Mouse (Mus musculus) hindbrain, embryonic 14.5 days (tissue): ENCODE measurements around the gene Lef1. TPM values are rescaled to one million over a fixed set of nuclear protein-coding genes. Genes with fewer than 3 reads are reported as not detected.

ENCODE experiments used
- ATAC-seq: fragments of 200-750 bp; cut with Nextera tagmentation; 2 replicates; pipeline ENCODE4 v1.8.0; 2017; ENCODE audit warnings: moderate number of reproducible peaks, mild to moderate bottlenecking, moderate TSS enrichment, moderate library complexity; ENCODE audit not compliant: low FRiP score
- DNase-seq: peaks from one replicate; pipeline ENCODE4 v3.0.0-alpha.2; 2015; ENCODE audit warnings: low spot score
- H3K27ac ChIP-seq: fragments of 300-500 bp; sonication (generic); 2 replicates; pipeline ENCODE4 v1.5.1; 2014; ENCODE audit warnings: mild to moderate bottlenecking, moderate library complexity
- H3K27me3 ChIP-seq: fragments of 300-500 bp; sonication (generic); 2 replicates; pipeline ENCODE4 v1.6.1; 2014; ENCODE audit warnings: mild to moderate bottlenecking, low read length, mixed read lengths; ENCODE audit not compliant: control insufficient read depth, insufficient read depth
- H3K36me3 ChIP-seq: fragments of 300-500 bp; sonication (generic); replicated peaks from 2 replicates; pipeline ENCODE4 v1.6.1; 2014; ENCODE audit not compliant: control insufficient read depth, insufficient read depth
- H3K4me1 ChIP-seq: fragments of 300-500 bp; sonication (generic); replicated peaks from 2 replicates; pipeline ENCODE4 v1.6.1; 2014; ENCODE audit warnings: antibody characterized with exemption, low read length, mixed read lengths; ENCODE audit not compliant: control insufficient read depth, insufficient read depth
- H3K4me2 ChIP-seq: fragments of 300-500 bp; sonication (generic); replicated peaks from 2 replicates; pipeline ENCODE4 v1.6.1; 2014; ENCODE audit warnings: mild to moderate bottlenecking, moderate library complexity
- H3K4me3 ChIP-seq: fragments of 300-500 bp; sonication (generic); replicated peaks from 2 replicates; pipeline ENCODE4 v1.5.1; 2014; ENCODE audit warnings: mild to moderate bottlenecking, low read length
- H3K9ac ChIP-seq: fragments of 300-500 bp; sonication (generic); 2 replicates; pipeline ENCODE4 v1.6.1; 2014
- H3K9me3 ChIP-seq: fragments of 300-500 bp; sonication (generic); 2 replicates; pipeline ENCODE4 v1.6.1; 2016; ENCODE audit warnings: low read length; ENCODE audit not compliant: control insufficient read depth
- WGBS: fragments of 180-500 bp; shearing (Covaris S2); extraction: QIAGEN DNeasy Blood & Tissue Kit; methylation state at CpG from one replicate; pipeline ENCODE4 v1.1.7; 2014; 5-methylcytosine and 5-hydroxymethylcytosine counted together
- polyA plus RNA-seq: library from polyadenylated mRNA; unstranded; fragments of >200 nt; fragmentation: Nextera tagmentation; extraction: Ambion mirVana; gene quantifications from 2 replicates; pipeline ENCODE4 v1.2.1, GENCODE M21; 2014

Gene Lef1
- polyA plus RNA-seq, 1 experiment from 2014 or later, result 9.8 TPM

GRCm38 (mm10) chr3:131141546-131141945, 31.3 kb downstream of the Lef1 start:
- Histone ChIP-seq H3K9me3 (no peaks in the 10 kb centered on the region), H3K27ac (no peak overlapping the region), H3K9ac (no peak overlapping the region), H3K27me3 (peaks cover 10% of the 10 kb centered on the region), H3K4me2 (no peak overlapping the region), H3K4me3 (no peak overlapping the region), H3K36me3 (no peaks in the 10 kb centered on the region), H3K4me1 (peaks cover 26% of the 10 kb centered on the region)
- WGBS, result 28% methylated on average over 4 of the region's 4 CpGs
- DNase-seq (no peak), ATAC-seq (no peak)

DNA sequence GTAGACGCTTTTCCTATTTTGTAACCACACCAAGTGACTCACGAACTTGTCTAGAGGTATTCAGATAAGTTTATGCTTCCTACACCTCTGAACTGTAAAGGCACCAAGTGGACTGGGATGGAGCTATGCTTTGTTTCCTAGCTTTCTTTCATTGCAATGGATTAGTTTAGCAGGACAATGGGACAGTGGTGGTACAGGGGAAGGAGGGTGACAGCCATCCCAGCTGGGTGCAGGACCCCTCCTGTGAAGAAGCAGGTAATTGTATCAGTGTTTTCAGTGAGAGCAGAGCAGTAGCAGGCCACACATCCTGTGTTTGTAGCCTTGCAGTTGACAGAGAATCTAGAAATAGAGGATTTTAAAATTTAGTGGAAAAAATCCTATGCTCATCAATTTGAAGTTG, 34.0 kb downstream of the Lef1 start:
- no peaks in the 10 kb centered on the region for H3K36me3 ChIP-seq
- no peak overlapping the region for H3K4me2 ChIP-seq
- 46% methylated on average over 2 of the region's 2 CpGs for WGBS
- H3K4me1 ChIP-seq, result peaks cover 5% of the 10 kb centered on the region; the same call in 1 of the 2 replicates
- no peak overlapping the region for H3K4me3 ChIP-seq
- no peak for ATAC-seq
- no peaks in the 10 kb centered on the region for H3K9me3 ChIP-seq
- peaks cover 10% of the 10 kb centered on the region for H3K27me3 ChIP-seq
- H3K9ac ChIP-seq, result no peak overlapping the region
- DNase-seq, result no peak
- H3K27ac ChIP-seq, result no peak overlapping the region

GRCm38 (mm10) chr3:131152921-131153320, 42.6 kb downstream of the Lef1 start:
- Histone ChIP-seq H3K36me3 (no peaks in the 10 kb centered on the region), H3K4me2 (no peak overlapping the region), H3K4me1 (no peaks in the 10 kb centered on the region; the same call in 1 of the 2 replicates), H3K27ac (no peak overlapping the region), H3K4me3 (no peak overlapping the region), H3K9me3 (no peaks in the 10 kb centered on the region), H3K9ac (no peak overlapping the region), H3K27me3 (no peaks in the 10 kb centered on the region)
- WGBS, result 97% methylated on average over 4 of the region's 4 CpGs
- ATAC-seq, result no peak
- DNase-seq, result no peak

GRCm38 (mm10) chr3:131153896-131154295, 43.6 kb downstream of the Lef1 start:
- no peak for DNase-seq
- ATAC-seq, result no peak
- no peaks in the 10 kb centered on the region for H3K36me3 ChIP-seq
- H3K27ac ChIP-seq, result no peak overlapping the region
- H3K9ac ChIP-seq, result no peak overlapping the region
- WGBS, result 90% methylated on average over 4 of the region's 4 CpGs
- H3K9me3 ChIP-seq, result no peaks in the 10 kb centered on the region
- no peak overlapping the region for H3K4me3 ChIP-seq
- H3K4me1 ChIP-seq, result no peaks in the 10 kb centered on the region; the same call in 1 of the 2 replicates
- H3K4me2 ChIP-seq, result no peak overlapping the region
- H3K27me3 ChIP-seq, result no peaks in the 10 kb centered on the region

DNA sequence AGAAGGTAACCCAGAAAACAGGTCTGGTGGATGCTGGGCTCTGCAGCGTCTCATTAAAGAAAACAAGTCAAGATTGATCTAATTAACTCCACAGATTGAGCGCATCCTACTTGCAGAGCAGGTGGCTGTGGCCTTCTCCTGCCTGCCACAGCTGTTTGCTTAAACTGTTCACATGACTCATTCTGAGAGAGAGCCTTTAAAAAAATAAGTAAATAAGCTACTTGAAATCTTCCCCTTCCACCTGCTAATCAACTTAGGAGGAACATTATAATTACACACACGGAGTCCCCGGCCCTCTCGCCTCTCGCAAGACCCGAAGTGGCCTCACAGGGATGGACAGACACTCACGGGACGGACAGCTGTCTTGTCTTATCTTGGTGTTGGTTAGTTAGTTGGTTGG, 44.3 kb downstream of the Lef1 start:
- no peaks in the 10 kb centered on the region for H3K9me3 ChIP-seq
- no peak overlapping the region for H3K27ac ChIP-seq
- ATAC-seq (no peak), DNase-seq (no peak)
- H3K4me2 ChIP-seq, result no peak overlapping the region
- WGBS, result 83% methylated on average over 9 of the region's 9 CpGs
- no peak overlapping the region for H3K9ac ChIP-seq
- H3K4me3 ChIP-seq, result no peak overlapping the region
- no peaks in the 10 kb centered on the region for H3K27me3 ChIP-seq
- H3K4me1 ChIP-seq, result no peaks in the 10 kb centered on the region; the same call in 1 of the 2 replicates
- no peaks in the 10 kb centered on the region for H3K36me3 ChIP-seq

DNA sequence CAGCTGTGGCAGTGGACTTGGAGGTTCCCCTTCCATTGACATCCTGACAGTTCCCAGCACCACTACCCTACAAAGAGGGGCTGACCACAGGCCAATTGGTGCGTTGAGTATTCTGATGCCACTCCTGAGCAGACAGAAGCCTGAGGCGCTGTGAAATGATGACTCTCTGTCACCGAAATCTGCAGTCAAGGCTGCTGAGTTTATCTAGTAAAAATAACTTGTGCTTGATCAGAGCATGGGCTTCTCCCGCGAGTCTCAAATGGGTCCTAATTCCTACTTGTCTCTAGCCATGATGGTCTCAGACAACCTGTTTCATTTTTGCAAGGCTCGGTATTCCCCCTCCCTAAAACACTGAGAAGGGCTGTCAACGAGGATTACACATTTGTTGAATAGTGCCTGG, 44.8 kb downstream of the Lef1 start:
- H3K4me1 ChIP-seq, result no peaks in the 10 kb centered on the region; the same call in 1 of the 2 replicates
- ATAC-seq, result no peak
- no peak overlapping the region for H3K4me3 ChIP-seq
- no peak overlapping the region for H3K4me2 ChIP-seq
- H3K9ac ChIP-seq, result no peak overlapping the region
- WGBS, result 86% methylated on average over 7 of the region's 7 CpGs
- no peaks in the 10 kb centered on the region for H3K27me3 ChIP-seq
- DNase-seq, result no peak
- no peaks in the 10 kb centered on the region for H3K9me3 ChIP-seq
- no peaks in the 10 kb centered on the region for H3K36me3 ChIP-seq
- no peak overlapping the region for H3K27ac ChIP-seq

DNA sequence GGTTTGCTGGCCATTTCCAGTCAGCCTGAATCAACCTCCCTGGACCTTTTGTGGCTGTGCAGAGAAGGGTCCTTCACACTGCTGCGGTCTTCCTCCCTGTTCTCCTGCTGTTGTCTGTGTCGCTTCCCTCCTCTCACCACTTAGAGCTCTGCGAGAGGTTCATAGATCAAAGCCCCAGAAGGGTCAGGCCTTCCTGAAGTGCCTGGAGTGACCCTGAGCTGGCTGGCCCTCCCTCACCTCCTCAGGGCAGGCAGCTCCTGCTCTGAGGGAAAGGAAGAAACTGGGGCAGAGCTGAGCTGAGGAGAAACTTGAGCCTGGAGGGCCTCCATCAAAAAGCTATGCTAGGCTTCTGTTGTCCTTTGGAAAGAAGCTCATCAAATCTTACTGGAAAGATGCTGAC, 45.4 kb downstream of the Lef1 start:
- Histone ChIP-seq H3K27ac (no peak overlapping the region), H3K9me3 (no peaks in the 10 kb centered on the region), H3K4me1 (peaks cover 3% of the 10 kb centered on the region; the same call in 1 of the 2 replicates), H3K4me2 (no peak overlapping the region), H3K9ac (no peak overlapping the region), H3K4me3 (no peak overlapping the region), H3K27me3 (no peaks in the 10 kb centered on the region), H3K36me3 (no peaks in the 10 kb centered on the region)
- 39% methylated on average over 3 of the region's 3 CpGs for WGBS
- DNase-seq (no peak), ATAC-seq (no peak)

- no peak for DNase-seq
- ATAC-seq, result no peak
Measured at GRCm38 (mm10) chr3:131156377-131156776, 46.1 kb downstream of the Lef1 start.

GRCm38 (mm10) chr3:131157471-131157870, 47.2 kb downstream of the Lef1 start:
- Histone ChIP-seq H3K36me3 (no peaks in the 10 kb centered on the region), H3K27me3 (no peaks in the 10 kb centered on the region), H3K4me2 (no peak overlapping the region), H3K9me3 (no peaks in the 10 kb centered on the region), H3K4me3 (no peak overlapping the region), H3K9ac (no peak overlapping the region), H3K4me1 (peaks cover 8% of the 10 kb centered on the region; the same call in 1 of the 2 replicates), H3K27ac (no peak overlapping the region)
- DNase-seq, result no peak
- WGBS, result 39% methylated on average over 7 of the region's 7 CpGs
- ATAC-seq, result no peak

More at GRCm38 (mm10) chr3:131156377-131156776, 46.1 kb downstream of the Lef1 start:
- Histone ChIP-seq H3K4me1 (peaks cover 8% of the 10 kb centered on the region; the same call in 1 of the 2 replicates), H3K9me3 (no peaks in the 10 kb centered on the region), H3K9ac (no peak overlapping the region), H3K36me3 (no peaks in the 10 kb centered on the region), H3K4me3 (no peak overlapping the region), H3K4me2 (no peak overlapping the region), H3K27me3 (no peaks in the 10 kb centered on the region), H3K27ac (no peak overlapping the region)
- WGBS, result 45% methylated on average over 11 of the region's 11 CpGs

GRCm38 (mm10) chr3:131159204-131159760, 49.0 kb downstream of the Lef1 start:
- Histone ChIP-seq H3K27me3 (no peaks in the 10 kb centered on the region), H3K4me3 (no peak overlapping the region), H3K27ac (no peak overlapping the region), H3K36me3 (no peaks in the 10 kb centered on the region), H3K9me3 (no peaks in the 10 kb centered on the region), H3K4me2 (no peak overlapping the region), H3K9ac (no peak overlapping the region), H3K4me1 (peaks cover 8% of the 10 kb centered on the region; the same call in 1 of the 2 replicates)
- WGBS, result 48% methylated on average over 12 of the region's 12 CpGs
- DNase-seq, result no peak
- ATAC-seq, result no peak
